Mouse (Mus musculus) liver, embryonic 14.5 days (tissue): ENCODE measurements at regions not wholly inside any gene's neighbourhood (a gene's known extent, or its start where the extent isn't known, plus 50 kb on each side); places are given as distances from the start of the nearest gene placed in this dataset.
"Not testable (repeated sequence)": the region's sequence is repeated elsewhere in the genome, so short reads cannot be mapped to it uniquely, and the experiment has no call there.

Experiments
- ATAC-seq: fragments of 200-750 bp; cut with Nextera tagmentation; 2 replicates; pipeline ENCODE4 v1.8.0; 2017; ENCODE audit warnings: moderate number of reproducible peaks, mild to moderate bottlenecking, moderate library complexity; ENCODE audit not compliant: insufficient read depth
- DNase-seq, 3 experiments: peaks; one replicate each; pipeline ENCODE4 v3.0.0-alpha.2; 2012 to 2013; ENCODE audit warnings: low read depth in 3 of 3, low spot score in 3 of 3
- H3K27ac ChIP-seq: fragments of 300-500 bp; sonication (generic); 2 replicates; pipeline ENCODE4 v1.5.1; 2014; ENCODE audit warnings: moderate library complexity, mild to moderate bottlenecking, control low read depth, inconsistent platforms
- H3K27me3 ChIP-seq: fragments of 300-500 bp; sonication (generic); 2 replicates; pipeline ENCODE4 v1.6.1; 2014; ENCODE audit warnings: mild to moderate bottlenecking, low read length, moderate library complexity; ENCODE audit not compliant: control insufficient read depth, insufficient read depth
- H3K36me3 ChIP-seq: fragments of 300-500 bp; sonication (generic); replicated peaks from 2 replicates; pipeline ENCODE4 v1.6.1; 2014; ENCODE audit warnings: low read depth; ENCODE audit not compliant: control insufficient read depth, insufficient read depth
- H3K4me1 ChIP-seq, 2 experiments: fragments of 200-500 bp in 1 of 2; fragments of 300-500 bp in 1 of 2; sonication (generic) in 1 of 2; replicated peaks; 2 replicates each; pipeline ENCODE4 v1.6.1; 2012 to 2014; ENCODE audit warnings: antibody characterized with exemption in 1 of 2, inconsistent platforms in 1 of 2, low read length in 1 of 2; ENCODE audit not compliant: control insufficient read depth in 2 of 2, insufficient read depth in 2 of 2
- H3K4me2 ChIP-seq: fragments of 300-500 bp; sonication (generic); 2 replicates; pipeline ENCODE4 v1.6.1; 2014; ENCODE audit warnings: low read depth, mild to moderate bottlenecking, control low read depth, moderate library complexity
- H3K4me3 ChIP-seq, 2 experiments: fragments of 200-500 bp in 1 of 2; fragments of 300-500 bp in 1 of 2; sonication (generic) in 1 of 2; 2 replicates each; pipeline ENCODE4 v1.5.1; 2012 to 2014; ENCODE audit warnings: low read depth in 2 of 2, low read length in 2 of 2, mild to moderate bottlenecking in 2 of 2, control low read depth in 1 of 2, inconsistent platforms in 1 of 2, moderate library complexity in 1 of 2; ENCODE audit not compliant: insufficient read depth in 1 of 2
- H3K9ac ChIP-seq: fragments of 300-500 bp; sonication (generic); replicated peaks from 2 replicates; pipeline ENCODE4 v1.6.1; 2014; ENCODE audit warnings: mild to moderate bottlenecking, control low read depth, moderate library complexity
- H3K9me3 ChIP-seq: fragments of 300-500 bp; sonication (generic); 2 replicates; pipeline ENCODE4 v1.6.1; 2016; ENCODE audit warnings: low read length, mixed read lengths; ENCODE audit not compliant: control insufficient read depth
- CTCF ChIP-seq: IDR thresholded peaks from 2 replicates; pipeline ENCODE4 v1.5.1; 2016; ENCODE audit warnings: antibody characterized with exemption, low read depth, control low read depth
- EP300 ChIP-seq: IDR thresholded peaks from 2 replicates; pipeline ENCODE4 v1.6.1; 2016; ENCODE audit warnings: antibody characterized with exemption, low read depth
- WGBS: fragments of 180-500 bp; shearing (Covaris S2); extraction: QIAGEN DNeasy Blood & Tissue Kit; methylation state at CpG from one replicate; pipeline ENCODE4 v1.1.7; 2014; ENCODE audit not compliant: insufficient replicate concordance; 5-methylcytosine and 5-hydroxymethylcytosine counted together

GRCm38 (mm10) chr7:73039921-73040320 is 335.4 kb upstream of the Rgma start:
- no peak for TF ChIP-seq EP300
- no peak for TF ChIP-seq CTCF
- H3K4me1 ChIP-seq: no peaks in the 10 kb centered on the region
- H3K4me3 ChIP-seq: no peak overlapping the region
- 60% methylated on average over 4 of the region's 4 CpGs for WGBS
- no peak overlapping the region for H3K9ac ChIP-seq
- DNase-seq (no peak), ATAC-seq (no peak)
- no peaks in the 10 kb centered on the region for H3K36me3 ChIP-seq
- no peak overlapping the region for H3K4me2 ChIP-seq
- H3K9me3 ChIP-seq: no peaks in the 10 kb centered on the region
- no peak overlapping the region for H3K27ac ChIP-seq
- H3K27me3 ChIP-seq: no peaks in the 10 kb centered on the region

- DNase-seq: no peak
- Histone ChIP-seq H3K27ac (no peak overlapping the region), H3K9ac (no peak overlapping the region), H3K4me2 (no peak overlapping the region), H3K27me3 (no peaks in the 10 kb centered on the region), H3K4me3 (no peak overlapping the region), H3K9me3 (no peaks in the 10 kb centered on the region), H3K4me1 (no peaks in the 10 kb centered on the region), H3K36me3 (no peaks in the 10 kb centered on the region)
- WGBS: 44% methylated on average over 3 of the region's 3 CpGs
- ATAC-seq: no peak
- TF ChIP-seq CTCF (no peak), EP300 (no peak)
Measured at GRCm38 (mm10) chr7:73044316-73044715, 331.0 kb upstream of the Rgma start.

GRCm38 (mm10) chr7:73055891-73056290 is 319.4 kb upstream of the Rgma start:
- 77% methylated on average over 2 of the region's 2 CpGs for WGBS

GRCm38 (mm10) chr7:73063556-73063955 is 311.8 kb upstream of the Rgma start:
- Histone ChIP-seq H3K4me3 (no peak overlapping the region), H3K4me1 (no peaks in the 10 kb centered on the region), H3K27ac (no peak overlapping the region), H3K36me3 (no peaks in the 10 kb centered on the region), H3K9me3 (no peaks in the 10 kb centered on the region; the same call in 1 of the 2 replicates), H3K4me2 (no peak overlapping the region), H3K9ac (no peak overlapping the region), H3K27me3 (no peaks in the 10 kb centered on the region)
- TF ChIP-seq EP300 (no peak), CTCF (no peak)
- ATAC-seq (no peak), DNase-seq (no peak)
- WGBS: 65% methylated on average over 3 of the region's 3 CpGs

More at GRCm38 (mm10) chr7:73055891-73056290, 319.4 kb upstream of the Rgma start:
- H3K4me3 ChIP-seq: no peak overlapping the region
- H3K27me3 ChIP-seq: no peaks in the 10 kb centered on the region
- no peaks in the 10 kb centered on the region for H3K36me3 ChIP-seq
- DNase-seq (no peak), ATAC-seq (no peak)
- TF ChIP-seq CTCF (no peak), EP300 (no peak)
- H3K4me2 ChIP-seq: no peak overlapping the region
- H3K27ac ChIP-seq: no peak overlapping the region
- no peak overlapping the region for H3K9ac ChIP-seq
- H3K4me1 ChIP-seq: no peaks in the 10 kb centered on the region
- no peaks in the 10 kb centered on the region for H3K9me3 ChIP-seq

- Histone ChIP-seq H3K4me3 (no peak overlapping the region), H3K4me1 (no peaks in the 10 kb centered on the region), H3K36me3 (no peaks in the 10 kb centered on the region), H3K27ac (no peak overlapping the region), H3K4me2 (no peak overlapping the region), H3K27me3 (no peaks in the 10 kb centered on the region), H3K9me3 (no peaks in the 10 kb centered on the region), H3K9ac (no peak overlapping the region)
- DNase-seq (no peak), ATAC-seq (no peak)
- TF ChIP-seq EP300 (no peak), CTCF (no peak)
- 38% methylated on average over 1 of the region's 1 CpGs for WGBS
Measured at GRCm38 (mm10) chr7:73068534-73068933, 306.8 kb upstream of the Rgma start.

GRCm38 (mm10) chr7:73069352-73069751 is 306.0 kb upstream of the Rgma start:
- DNase-seq (no peak), ATAC-seq (no peak)
- no peaks in the 10 kb centered on the region for H3K9me3 ChIP-seq
- WGBS: 61% methylated on average over 4 of the region's 4 CpGs
- H3K27ac ChIP-seq: no peak overlapping the region
- no peak overlapping the region for H3K4me2 ChIP-seq
- H3K36me3 ChIP-seq: no peaks in the 10 kb centered on the region
- TF ChIP-seq CTCF (no peak), EP300 (no peak)
- no peaks in the 10 kb centered on the region for H3K27me3 ChIP-seq
- H3K4me3 ChIP-seq: no peak overlapping the region
- H3K9ac ChIP-seq: no peak overlapping the region
- H3K4me1 ChIP-seq: no peaks in the 10 kb centered on the region

GRCm38 (mm10) chr7:73075391-73075790 is 299.9 kb upstream of the Rgma start:
- H3K9me3 ChIP-seq, H3K9ac ChIP-seq, H3K27me3 ChIP-seq, H3K36me3 ChIP-seq, H3K27ac ChIP-seq, DNase-seq, H3K4me3 ChIP-seq, H3K4me1 ChIP-seq, H3K4me2 ChIP-seq, ATAC-seq: not testable (repeated sequence)
- WGBS: 87% methylated on average over 7 of the region's 7 CpGs
